ENCODE assay signal across 16 mouse cellular contexts in the genomic region with DNA sequence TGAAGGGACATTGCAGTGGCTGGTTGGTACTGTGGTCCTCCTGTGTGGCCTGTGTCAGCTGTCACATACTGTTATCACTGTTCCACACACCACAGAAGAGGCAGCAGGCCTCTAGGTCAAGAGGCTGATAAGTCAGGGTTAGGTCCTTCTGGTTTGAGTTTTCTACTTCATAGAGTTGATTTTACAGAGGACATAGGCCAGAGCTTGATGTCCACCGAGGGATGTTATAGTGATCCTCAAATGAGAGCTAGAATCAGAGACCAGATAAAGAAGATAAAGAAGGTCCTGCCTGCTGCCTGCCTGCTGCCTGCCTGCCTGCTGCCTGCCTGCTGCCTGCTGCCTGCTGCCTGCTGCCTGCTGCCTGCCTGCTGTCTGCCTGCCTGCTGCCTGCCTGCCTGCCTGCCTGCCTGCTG. TPM values are rescaled to one million over a fixed set of nuclear protein-coding genes. Genes with fewer than 3 reads are reported as not detected.
DNase-seq lines count a peak whose midpoint lies in the region; ATAC-seq and TF ChIP-seq lines count a peak whose summit lies in the region.
"Had no signal": no experiment of that assay in that cellular context is flagged by ENCODE, and none has a peak within 500 bp of the region (broad histone marks: within the 10 kb centered on the region; RNA-seq: fewer than 3 reads in every experiment).

No protein-coding gene starts in this region.

- no peak overlapping the region for H3K9ac ChIP-seq in heart, embryonic 13.5 days
- H3K9ac ChIP-seq in forebrain, postnatal 0 days, result no peak overlapping the region
- H3K9ac ChIP-seq: forebrain, embryonic 12.5 days had no signal

- peaks cover 67% of the 10 kb centered on the region for H3K4me1 ChIP-seq in heart, embryonic 13.5 days
- peaks cover 86% of the 10 kb centered on the region for H3K4me1 ChIP-seq in G1E (ENCODE audit: insufficient read depth, low read depth, low read length)
- peaks cover 13% of the 10 kb centered on the region for H3K4me1 ChIP-seq in forebrain, postnatal 0 days (ENCODE audit: insufficient read depth)

- no peak for TF ChIP-seq CTCF in G1E (IDR thresholded peaks at IDR 0.05; ENCODE audit: low read depth, low read length)
- TF ChIP-seq CTCF in forebrain, postnatal 0 days (IDR thresholded peaks at IDR 0.05; ENCODE audit: low read depth), result no peak

- H3K9me3 ChIP-seq in heart, embryonic 13.5 days, result no peaks in the 10 kb centered on the region
- peaks cover 12% of the 10 kb centered on the region for H3K9me3 ChIP-seq in G1E (replicated peaks)
- no peaks in the 10 kb centered on the region for H3K9me3 ChIP-seq in forebrain, postnatal 0 days (ENCODE audit: low read length)
- H3K9me3 ChIP-seq: forebrain, embryonic 12.5 days; midbrain, embryonic 10.5 days had no signal

- H3K4me3 ChIP-seq in heart, embryonic 13.5 days, result no peak overlapping the region
- no peak overlapping the region; the same call in 1 of the 2 replicates for H3K4me3 ChIP-seq in G1E (ENCODE audit: low read depth, low read length)
- H3K4me3 ChIP-seq in forebrain, postnatal 0 days (ENCODE audit: low read depth, low read length), result no peak overlapping the region
- H3K4me3 ChIP-seq: forebrain, embryonic 12.5 days; gastrocnemius, adult 2 months; midbrain, embryonic 10.5 days; myocyte had no signal

- no peak for DNase-seq in heart, adult 8-10 months (ENCODE audit: low spot score)
- peak; percentile 40 for DNase-seq in G1E (ENCODE audit: low spot score)
- no peak for DNase-seq in adrenal gland, postnatal 36 days
- DNase-seq in forebrain, postnatal 0 days, result no peak
- no peak for DNase-seq in left cerebral cortex, adult 9 months (ENCODE audit: low spot score in 2 of 2)
- DNase-seq: cerebellum, adult 2 months; gastrocnemius, adult 2 months; heart, postnatal 14 days; kidney, postnatal 36 days; thymus, adult 2 months had no signal

- peaks cover 10% of the 10 kb centered on the region for H3K36me3 ChIP-seq in heart, embryonic 13.5 days
- H3K36me3 ChIP-seq in G1E (replicated peaks), result peaks cover 73% of the 10 kb centered on the region
- H3K36me3 ChIP-seq in forebrain, postnatal 0 days (ENCODE audit: insufficient read depth), result peaks cover 4% of the 10 kb centered on the region; the same call in 1 of the 2 replicates

- ATAC-seq in heart, embryonic 13.5 days (ENCODE audit: extremely low read depth, insufficient number of reproducible peaks, low FRiP score, low TSS enrichment), result peak; percentile 74; the same call in 1 of the 2 replicates
- ATAC-seq in G1E (ENCODE audit: extremely low read depth, insufficient number of reproducible peaks, low FRiP score, poor library complexity, severe bottlenecking), result peak; percentile 88
- ATAC-seq in erythroid progenitor cell, adult 5-6 weeks (replicated peaks; ENCODE audit: low FRiP score, poor library complexity, severe bottlenecking), result peak; percentile 95
- peak; percentile 64 for ATAC-seq in megakaryocyte, adult 5-6 weeks (ENCODE audit: poor library complexity, severe bottlenecking)
- no peak for ATAC-seq in forebrain, postnatal 0 days

- 7% methylated on average over 1 of the region's 1 CpGs for WGBS in heart, embryonic 13.5 days
- 81% methylated on average over 1 of the region's 1 CpGs for WGBS in forebrain, postnatal 0 days

- peak overlapping the region; percentile 45 for H3K27ac ChIP-seq in heart, embryonic 13.5 days (replicated peaks)
- no peak overlapping the region for H3K27ac ChIP-seq in forebrain, postnatal 0 days (ENCODE audit: low read depth, low read length)
- H3K27ac ChIP-seq: forebrain, embryonic 12.5 days; gastrocnemius, adult 2 months; midbrain, embryonic 10.5 days had no signal

- no peaks in the 10 kb centered on the region for H3K27me3 ChIP-seq in heart, embryonic 13.5 days (replicated peaks)
- no peaks in the 10 kb centered on the region for H3K27me3 ChIP-seq in G1E (ENCODE audit: insufficient read depth, low read length)
- H3K27me3 ChIP-seq in forebrain, postnatal 0 days (ENCODE audit: insufficient read depth, low read length), result no peaks in the 10 kb centered on the region
- H3K27me3 ChIP-seq: forebrain, embryonic 12.5 days had no signal

- H3K4me2 ChIP-seq in heart, embryonic 13.5 days, result peak overlapping the region; percentile 17; the same call in 1 of the 2 replicates
- no peak overlapping the region for H3K4me2 ChIP-seq in forebrain, postnatal 0 days (ENCODE audit: low read depth)
- H3K4me2 ChIP-seq: forebrain, embryonic 12.5 days had no signal

RNA-seq across cellular contexts. Expression of a gene that starts 7.5 kb away (rescaled TPM):
- 1.8 TPM in 1 of 2 replicates, not detected in the other for polyA plus RNA-seq in heart, embryonic 13.5 days (2015; fragmentation: Nextera tagmentation; extraction: Ambion mirVana)
- total RNA-seq in heart, adult 8-10 months (2022), result 1 to 10 TPM in 2 of 4 experiments, not detected in 2; 4.2 to 6.7 TPM
- total RNA-seq in G1E (2014; fragmentation: Nextera tagmentation) (not detected in 2 replicates), G1E (2017) (0.05 TPM in 1 of 2 replicates, not detected in the other)
- polyA plus RNA-seq in G1E (2012), result 0.02 TPM in 2 replicates
- 4.2 and 5.0 TPM in 2 replicates for total RNA-seq in erythroid progenitor cell, adult 5-6 weeks (2015; ENCODE audit: low replicate concordance)
- total RNA-seq in erythroid progenitor cell, adult 5-6 weeks (2017; ENCODE audit: low replicate concordance), result 7.4 TPM in 1 of 2 replicates, not detected in the other
- 7.6 and 12.8 TPM in 2 replicates for total RNA-seq in megakaryocyte, adult 5-6 weeks (2015)
- 10.6 and 15.5 TPM in 2 replicates for total RNA-seq in megakaryocyte, adult 5-6 weeks (2017)
- total RNA-seq in adrenal gland, postnatal 36 days (2021), result 1 to 10 TPM; 2.4 to 7.4 TPM
- total RNA-seq in forebrain, postnatal 0 days (2014; rRNA removed), result 43.2 and 51.3 TPM in 2 replicates
- polyA plus RNA-seq in forebrain, postnatal 0 days (2015; fragmentation: Nextera tagmentation; extraction: Ambion mirVana), result not detected in 2 replicates
- polyA plus RNA-seq: forebrain, embryonic 12.5 days had no signal

RNA-seq across cellular contexts. Expression of a gene that starts 8.0 kb away (rescaled TPM):
- polyA plus RNA-seq in heart, embryonic 13.5 days (2015; fragmentation: Nextera tagmentation; extraction: Ambion mirVana), result 90.5 and 101 TPM in 2 replicates
- total RNA-seq in heart, adult 8-10 months (2022), result 10 to 100 TPM; 50.7 to 55.9 (median 53.9) TPM
- 108 and 110 TPM in 2 replicates for total RNA-seq in G1E (2014; fragmentation: Nextera tagmentation)
- total RNA-seq in G1E (2017), result 42.7 and 49.3 TPM in 2 replicates
- 45.2 and 61.0 TPM in 2 replicates for polyA plus RNA-seq in G1E (2012)
- total RNA-seq in erythroid progenitor cell, adult 5-6 weeks (2015; ENCODE audit: low replicate concordance), result 47.8 and 119 TPM in 2 replicates
- total RNA-seq in erythroid progenitor cell, adult 5-6 weeks (2017; ENCODE audit: low replicate concordance), result 77.7 and 112 TPM in 2 replicates
- total RNA-seq in megakaryocyte, adult 5-6 weeks (2015), result 24.9 and 31.9 TPM in 2 replicates
- total RNA-seq in megakaryocyte, adult 5-6 weeks (2017), result 13.3 and 20.1 TPM in 2 replicates
- 100 to 1,000 TPM; 100 to 113 TPM for total RNA-seq in adrenal gland, postnatal 36 days (2021)
- 68.1 and 77.3 TPM in 2 replicates for total RNA-seq in forebrain, postnatal 0 days (2014; rRNA removed)
- 89.6 and 106 TPM in 2 replicates for polyA plus RNA-seq in forebrain, postnatal 0 days (2015; fragmentation: Nextera tagmentation; extraction: Ambion mirVana)

RNA-seq across cellular contexts. Expression of a gene that starts 56.1 kb away (rescaled TPM):
- polyA plus RNA-seq in heart, embryonic 13.5 days (2015; fragmentation: Nextera tagmentation; extraction: Ambion mirVana), result 10.1 and 10.9 TPM in 2 replicates
- total RNA-seq in heart, adult 8-10 months (2022), result 1 to 10 TPM; 2.8 to 3.1 (median 2.9) TPM
- total RNA-seq in G1E (2014; fragmentation: Nextera tagmentation), result 3.9 and 4.0 TPM in 2 replicates
- 8.7 and 9.6 TPM in 2 replicates for total RNA-seq in G1E (2017)
- polyA plus RNA-seq in G1E (2012), result 7.3 and 8.0 TPM in 2 replicates
- 1.1 TPM in 1 of 2 replicates, not detected in the other for total RNA-seq in erythroid progenitor cell, adult 5-6 weeks (2015; ENCODE audit: low replicate concordance)
- total RNA-seq in erythroid progenitor cell, adult 5-6 weeks (2017; ENCODE audit: low replicate concordance), result 1.8 and 2.3 TPM in 2 replicates
- total RNA-seq in megakaryocyte, adult 5-6 weeks (2015), result 2.7 and 5.5 TPM in 2 replicates
- 8.5 and 9.2 TPM in 2 replicates for total RNA-seq in megakaryocyte, adult 5-6 weeks (2017)
- total RNA-seq in adrenal gland, postnatal 36 days (2021), result 1 to 10 TPM; 5.0 to 10.0 TPM
- total RNA-seq in forebrain, postnatal 0 days (2014; rRNA removed), result 18.7 and 23.0 TPM in 2 replicates
- 18.0 and 20.3 TPM in 2 replicates for polyA plus RNA-seq in forebrain, postnatal 0 days (2015; fragmentation: Nextera tagmentation; extraction: Ambion mirVana)
